8 mouse cellular contexts compared by ENCODE assay signal in genomic region chr6:124425042-124425441, GRCm38 (mm10). TPM values are rescaled to one million over a fixed set of nuclear protein-coding genes. Genes with fewer than 3 reads are reported as not detected.
A peak's percentile ranks its signal among the peaks of the same experiment; 100 is the strongest.
DNase-seq lines count a peak whose midpoint lies in the region; ATAC-seq and TF ChIP-seq lines count a peak whose summit lies in the region.
"Not testable (repeated sequence)": the region's sequence is repeated elsewhere in the genome, so short reads cannot be mapped to it uniquely, and the experiment has no call there.

No protein-coding gene starts in this region.

- not testable (repeated sequence) for H3K9me3 ChIP-seq in liver, embryonic 11.5 days (ENCODE audit: control insufficient read depth, low read length); stomach, postnatal 0 days (ENCODE audit: control insufficient read depth, low read length)

- 0 out of 2 replicates have a peak overlapping the region, but pooled peaks have one; percentile 15 for H3K27ac ChIP-seq in liver, embryonic 11.5 days (ENCODE audit: low read depth, low read length)
- not testable (repeated sequence) for H3K27ac ChIP-seq in stomach, postnatal 0 days (replicated peaks)

- peak; percentile 72 for ATAC-seq in granulocyte monocyte progenitor cell, adult 5-6 weeks (replicated peaks; ENCODE audit: poor library complexity, severe bottlenecking)
- ATAC-seq in liver, embryonic 11.5 days (replicated peaks; ENCODE audit: low FRiP score), result peak; percentile 57
- peak; percentile 34 for ATAC-seq in megakaryocyte, adult 5-6 weeks (ENCODE audit: poor library complexity, severe bottlenecking)
- not testable (repeated sequence) for ATAC-seq in stomach, postnatal 0 days (ENCODE audit: low FRiP score, low TSS enrichment)

- H3K4me2 ChIP-seq in liver, embryonic 11.5 days; stomach, postnatal 0 days (replicated peaks; ENCODE audit: low read depth): not testable (repeated sequence)

- H3K36me3 ChIP-seq in liver, embryonic 11.5 days (ENCODE audit: control insufficient read depth, insufficient read depth, low read length); stomach, postnatal 0 days (ENCODE audit: control insufficient read depth, insufficient read depth, low read length): not testable (repeated sequence)

- H3K27me3 ChIP-seq in liver, embryonic 11.5 days (replicated peaks; ENCODE audit: control insufficient read depth, insufficient read depth, low read length); stomach, postnatal 0 days (ENCODE audit: control insufficient read depth, insufficient read depth, low read length): not testable (repeated sequence)

- 36% methylated on average over 7 of the region's 7 CpGs for WGBS in liver, embryonic 11.5 days
- 39% methylated on average over 7 of the region's 7 CpGs for WGBS in lung, adult 2 months
- WGBS in stomach, postnatal 0 days, result 52% methylated on average over 7 of the region's 7 CpGs

- H3K9ac ChIP-seq in liver, embryonic 11.5 days (ENCODE audit: low read depth, low read length); stomach, postnatal 0 days (ENCODE audit: low read length): not testable (repeated sequence)

- H3K4me3 ChIP-seq in liver, embryonic 11.5 days (ENCODE audit: low read depth, low read length); lung, adult 2 months (replicated peaks; ENCODE audit: extremely low read depth, low read depth, low read length); stomach, postnatal 0 days (ENCODE audit: low read depth, low read length): not testable (repeated sequence)

- DNase-seq in 416B (ENCODE audit: low read depth) (peak; percentile 46), R1 (ENCODE audit: low read depth, low spot score) (peak; percentile 72)
- peak; percentile 83 for DNase-seq in kidney, adult 9 months
- DNase-seq in liver, embryonic 11.5 days (ENCODE audit: low spot score), result not testable (repeated sequence)
- DNase-seq in lung, adult 2 months, result peak; percentile 23
- peak; percentile 27 for DNase-seq in stomach, postnatal 0 days (ENCODE audit: low spot score)

- TF ChIP-seq CTCF in lung, adult 2 months (IDR thresholded peaks at IDR 0.05; ENCODE audit: insufficient read depth, low read length); stomach, postnatal 0 days (IDR thresholded peaks at IDR 0.05; ENCODE audit: low read depth): not testable (repeated sequence)

- TF ChIP-seq EP300 in stomach, postnatal 0 days (optimal IDR thresholded peaks at IDR 0.05), result not testable (repeated sequence)

- TF ChIP-seq POLR2A in lung, adult 2 months (IDR thresholded peaks at IDR 0.05; ENCODE audit: borderline replicate concordance, extremely low read depth, low read depth, low read length), result not testable (repeated sequence)

- H3K4me1 ChIP-seq in liver, embryonic 11.5 days (replicated peaks; ENCODE audit: control insufficient read depth, insufficient read depth, low read length); lung, adult 2 months (ENCODE audit: control insufficient read depth, insufficient read depth, low read length); stomach, postnatal 0 days (replicated peaks; ENCODE audit: control insufficient read depth, insufficient read depth): not testable (repeated sequence)

RNA-seq across cellular contexts. Expression of gene Pex5, which starts 10.2 kb away (rescaled TPM):
- 31.3 and 34.9 TPM in 2 replicates for total RNA-seq in granulocyte monocyte progenitor cell, adult 5-6 weeks (2014; fragmentation: Nextera tagmentation)
- total RNA-seq in granulocyte monocyte progenitor cell, adult 5-6 weeks (2017), result 16.2 and 19.5 TPM in 2 replicates
- polyA plus RNA-seq in liver, embryonic 11.5 days (2014; fragmentation: Nextera tagmentation; extraction: Ambion mirVana), result 39.6 and 41.2 TPM in 2 replicates
- 24.2 and 31.2 TPM in 2 replicates for polyA plus RNA-seq in lung, adult 2 months (2012; rRNA removed)
- total RNA-seq in megakaryocyte, adult 5-6 weeks (2015), result 16.1 and 16.8 TPM in 2 replicates
- 17.7 and 18.4 TPM in 2 replicates for total RNA-seq in megakaryocyte, adult 5-6 weeks (2017)
- 18.6 and 19.9 TPM in 2 replicates for polyA plus RNA-seq in stomach, postnatal 0 days (2015; fragmentation: Nextera tagmentation; extraction: Ambion mirVana)

RNA-seq across cellular contexts. Expression of gene Clstn3, which starts 39.6 kb away (rescaled TPM):
- 7.5 and 17.8 TPM in 2 replicates for total RNA-seq in granulocyte monocyte progenitor cell, adult 5-6 weeks (2014; fragmentation: Nextera tagmentation)
- 8.6 and 11.6 TPM in 2 replicates for total RNA-seq in granulocyte monocyte progenitor cell, adult 5-6 weeks (2017)
- 6.1 and 7.6 TPM in 2 replicates for polyA plus RNA-seq in liver, embryonic 11.5 days (2014; fragmentation: Nextera tagmentation; extraction: Ambion mirVana)
- 3.2 and 9.1 TPM in 2 replicates for polyA plus RNA-seq in lung, adult 2 months (2012; rRNA removed)
- 0.11 and 1.2 TPM in 2 replicates for total RNA-seq in megakaryocyte, adult 5-6 weeks (2015)
- total RNA-seq in megakaryocyte, adult 5-6 weeks (2017), result 0.51 and 0.73 TPM in 2 replicates
- 1.2 and 1.5 TPM in 2 replicates for polyA plus RNA-seq in stomach, postnatal 0 days (2015; fragmentation: Nextera tagmentation; extraction: Ambion mirVana)
